Mouse (Mus musculus) left cerebral cortex, postnatal 36 days (tissue): ENCODE results near the gene Bmper. TPM values are rescaled to one million over a fixed set of nuclear protein-coding genes. Genes with fewer than 3 reads are reported as not detected.

Experiments
- DNase-seq, 2 experiments: peaks; one replicate each; pipeline ENCODE4 v3.0.0; 2021 to 2022; ENCODE audit warnings: low spot score in 2 of 2, mixed read lengths in 1 of 2
- intact Hi-C: fragments of 180-260 bp; cut with DNase I; formaldehyde crosslinking; loops from one replicate; pipeline ENCODE4 v1.15.1; 2025
- total RNA-seq, 2 experiments: library from RNA; stranded (reverse); gene quantifications; 2 replicates each; pipeline ENCODE4 v1.2.3; 2021

The Bmper gene
- 1 to 10 TPM; 6.4 to 9.8 TPM for total RNA-seq

GRCm38 (mm10) chr9:23222841-23223548, at the start of gene Bmper:
TSS of gene Bmper (plus strand) at chr9:23223076.
- DNase-seq, result peak; percentile 47 to 72
- intact Hi-C loops, result no loop called here

GRCm38 (mm10) chr9:23177476-23177875, 45.4 kb upstream of the Bmper start:
- intact Hi-C loops, result no loop called here
- no peak for DNase-seq

GRCm38 (mm10) chr9:23187181-23187580, 35.7 kb upstream of the Bmper start:
- intact Hi-C loops, result no loop called here
- no peak for DNase-seq

- DNase-seq, result no peak
- intact Hi-C loops, result no loop called here
These were observed 34.7 kb upstream of the Bmper start for GRCm38 (mm10) chr9:23188136-23188535.

GRCm38 (mm10) chr9:23190950-23191349, 31.9 kb upstream of the Bmper start:
- DNase-seq, result no peak
- intact Hi-C loops, result no loop called here

GRCm38 (mm10) chr9:23191431-23191830, 31.4 kb upstream of the Bmper start:
- intact Hi-C loops, result no loop called here
- DNase-seq, result no peak

- DNase-seq, result no peak
These were observed 30.1 kb upstream of the Bmper start for GRCm38 (mm10) chr9:23192567-23193331.

GRCm38 (mm10) chr9:23198996-23199395, 23.9 kb upstream of the Bmper start:
- DNase-seq, result no peak
- intact Hi-C loops, result no loop called here

More at GRCm38 (mm10) chr9:23192567-23193331, 30.1 kb upstream of the Bmper start:
- intact Hi-C loops, result no loop called here

- no peak for DNase-seq
- intact Hi-C loops, result loop anchor here (2.0 kb wide), 1 partner anchor 17 kb away; no protein-coding TSS in a partner anchor
These were observed 23.0 kb upstream of the Bmper start for GRCm38 (mm10) chr9:23199841-23200240.

- intact Hi-C loops, result loop anchor here (2.0 kb wide), 1 partner anchor 16 kb away; no protein-coding TSS in a partner anchor
- DNase-seq, result no peak
These were observed 22.0 kb upstream of the Bmper start for GRCm38 (mm10) chr9:23200828-23201227.

GRCm38 (mm10) chr9:23202431-23202830, 20.4 kb upstream of the Bmper start:
- intact Hi-C loops, result no loop called here
- no peak for DNase-seq

GRCm38 (mm10) chr9:23204339-23205288, 18.3 kb upstream of the Bmper start:
- DNase-seq, result peak; percentile 46 to 55

GRCm38 (mm10) chr9:23205304-23205703, 17.6 kb upstream of the Bmper start:
- intact Hi-C loops, result no loop called here
- no peak for DNase-seq

More at GRCm38 (mm10) chr9:23204339-23205288, 18.3 kb upstream of the Bmper start:
- intact Hi-C loops, result no loop called here

- intact Hi-C loops, result no loop called here
- no peak for DNase-seq
These were observed 17.1 kb upstream of the Bmper start for GRCm38 (mm10) chr9:23205757-23206156.

GRCm38 (mm10) chr9:23206181-23206580, 16.7 kb upstream of the Bmper start:
- intact Hi-C loops, result no loop called here

GRCm38 (mm10) chr9:23212303-23212702, 10.6 kb upstream of the Bmper start:
- intact Hi-C loops, result loop anchor here (2.0 to 10.0 kb wide), 2 partner anchors 186 to 508 kb away; no protein-coding TSS in a partner anchor
- DNase-seq, result peak; percentile 55 to 71

More at GRCm38 (mm10) chr9:23206181-23206580, 16.7 kb upstream of the Bmper start:
- DNase-seq, result no peak

- DNase-seq, result no peak
- intact Hi-C loops, result loop anchor here (10.0 kb wide), 1 partner anchor 515 kb away; no protein-coding TSS in a partner anchor
These were observed 3.1 kb upstream of the Bmper start for GRCm38 (mm10) chr9:23219754-23220153.

- intact Hi-C loops, result no loop called here
- DNase-seq, result no peak
These were observed 900 bp upstream of the Bmper start for GRCm38 (mm10) chr9:23221976-23222375.

- intact Hi-C loops, result no loop called here
- DNase-seq, result peak in 1 of 2 experiments; percentile 30
These were observed 410 bp upstream of the Bmper start for GRCm38 (mm10) chr9:23222492-23222840.
